Mouse (Mus musculus): Measurements from ENCODE around the gene Med31. TPM values are rescaled to one million over a fixed set of nuclear protein-coding genes. Genes with fewer than 3 reads are reported as not detected.

Gene Med31
- total and polyA plus RNA-seq, 3 experiments: 9.1 to 10.9 (median 9.6) TPM

GRCm38 (mm10) chr11:72196506-72196905 is 18.9 kb downstream of the Med31 start:
- Histone ChIP-seq H3K27me3 (ENCODE audit: control insufficient read depth, insufficient read depth, low read length) (no peaks in the 10 kb centered on the region), H3K27ac (peak overlapping the region; percentile 4; the same call in 1 of the 2 replicates), H3K4me3 (no peak overlapping the region), H3K9ac (ENCODE audit: low read depth, low read length) (no peak overlapping the region), H3K4me1 (ENCODE audit: control insufficient read depth, insufficient read depth, low read length) (peaks cover 3% of the 10 kb centered on the region; the same call in 1 of the 2 replicates), H3K79me2 (replicated peaks; ENCODE audit: control insufficient read depth, insufficient read depth, low read length) (no peaks in the 10 kb centered on the region), H3K36me3 (ENCODE audit: control insufficient read depth, insufficient read depth, low read length) (peaks cover 2% of the 10 kb centered on the region; the same call in 1 of the 2 replicates)
- intact Hi-C loops (cut with DNase I): no loop called here
- DNase-seq: no peak
- 49% methylated on average over 8 of the region's 8 CpGs for WGBS
- TF ChIP-seq EP300 (IDR thresholded peaks at IDR 0.05; ENCODE audit: insufficient read depth, low read depth, low read length) (no peak), POLR2A (IDR thresholded peaks at IDR 0.05; ENCODE audit: insufficient read depth, low read depth, low read length) (no peak), CTCF (IDR thresholded peaks at IDR 0.05) (no peak)

DNA sequence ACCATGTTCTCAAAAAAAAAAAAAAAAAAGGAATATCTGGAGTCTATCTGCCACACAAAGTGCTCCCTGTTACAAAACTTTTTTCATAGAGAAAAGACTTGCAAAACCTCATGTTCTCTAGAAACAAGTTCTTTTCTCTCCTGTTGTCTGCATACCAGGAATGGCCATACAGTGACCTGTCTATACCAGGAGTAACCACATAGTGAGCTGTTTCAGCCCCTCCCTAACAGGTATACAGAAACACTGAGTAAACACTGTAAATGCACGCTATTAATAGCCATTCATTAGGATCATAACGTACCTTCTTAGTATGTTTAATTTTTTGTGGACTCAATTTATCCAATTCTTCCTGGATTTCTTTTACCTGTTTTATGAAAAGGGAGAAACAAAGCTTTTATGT is 21.1 kb downstream of the Med31 start:
- intact Hi-C loops (cut with DNase I): no loop called here
- no peak overlapping the region for H3K9ac ChIP-seq (ENCODE audit: low read depth, low read length)
- peaks cover 3% of the 10 kb centered on the region; the same call in 1 of the 2 replicates for H3K4me1 ChIP-seq (ENCODE audit: control insufficient read depth, insufficient read depth, low read length)
- no peak for TF ChIP-seq EP300 (IDR thresholded peaks at IDR 0.05; ENCODE audit: insufficient read depth, low read depth, low read length)
- TF ChIP-seq CTCF (IDR thresholded peaks at IDR 0.05): no peak
- TF ChIP-seq POLR2A (IDR thresholded peaks at IDR 0.05; ENCODE audit: insufficient read depth, low read depth, low read length): no peak
- H3K27me3 ChIP-seq (ENCODE audit: control insufficient read depth, insufficient read depth, low read length): no peaks in the 10 kb centered on the region
- H3K27ac ChIP-seq: no peak overlapping the region
- peaks cover 4% of the 10 kb centered on the region for H3K36me3 ChIP-seq (ENCODE audit: control insufficient read depth, insufficient read depth, low read length)
- H3K4me3 ChIP-seq: no peak overlapping the region
- H3K79me2 ChIP-seq (replicated peaks; ENCODE audit: control insufficient read depth, insufficient read depth, low read length): no peaks in the 10 kb centered on the region
- WGBS: 90% methylated on average over 2 of the region's 2 CpGs
- no peak for DNase-seq

GRCm38 (mm10) chr11:72190857-72191256 is 24.5 kb downstream of the Med31 start:
- Histone ChIP-seq H3K27ac (no peak overlapping the region), H3K4me1 (ENCODE audit: control insufficient read depth, insufficient read depth, low read length) (peaks cover 1% of the 10 kb centered on the region; the same call in 1 of the 2 replicates), H3K79me2 (replicated peaks; ENCODE audit: control insufficient read depth, insufficient read depth, low read length) (no peaks in the 10 kb centered on the region), H3K36me3 (ENCODE audit: control insufficient read depth, insufficient read depth, low read length) (peaks cover 2% of the 10 kb centered on the region; the same call in 1 of the 2 replicates), H3K9ac (ENCODE audit: low read depth, low read length) (no peak overlapping the region), H3K4me3 (no peak overlapping the region), H3K27me3 (ENCODE audit: control insufficient read depth, insufficient read depth, low read length) (no peaks in the 10 kb centered on the region)
- no peak for TF ChIP-seq CTCF (IDR thresholded peaks at IDR 0.05)
- no peak for TF ChIP-seq POLR2A (IDR thresholded peaks at IDR 0.05; ENCODE audit: insufficient read depth, low read depth, low read length)
- no peak for TF ChIP-seq EP300 (IDR thresholded peaks at IDR 0.05; ENCODE audit: insufficient read depth, low read depth, low read length)
- WGBS: 94% methylated on average over 1 of the region's 1 CpGs
- no peak for DNase-seq
- intact Hi-C loops (cut with DNase I): no loop called here

- no peaks in the 10 kb centered on the region for H3K79me2 ChIP-seq (replicated peaks; ENCODE audit: control insufficient read depth, insufficient read depth, low read length)
- DNase-seq: no peak
- WGBS: 73% methylated on average over 4 of the region's 4 CpGs
- H3K4me3 ChIP-seq: no peak overlapping the region
- H3K36me3 ChIP-seq (ENCODE audit: control insufficient read depth, insufficient read depth, low read length): no peaks in the 10 kb centered on the region
- TF ChIP-seq CTCF (IDR thresholded peaks at IDR 0.05): no peak
- no peak for TF ChIP-seq POLR2A (IDR thresholded peaks at IDR 0.05; ENCODE audit: insufficient read depth, low read depth, low read length)
- no peaks in the 10 kb centered on the region for H3K27me3 ChIP-seq (ENCODE audit: control insufficient read depth, insufficient read depth, low read length)
- H3K4me1 ChIP-seq (ENCODE audit: control insufficient read depth, insufficient read depth, low read length): no peaks in the 10 kb centered on the region; the same call in none of the 2 replicates
- no peak overlapping the region for H3K9ac ChIP-seq (ENCODE audit: low read depth, low read length)
- H3K27ac ChIP-seq: no peak overlapping the region
- intact Hi-C loops (cut with DNase I): no loop called here
Measured at GRCm38 (mm10) chr11:72184252-72184651, 31.1 kb downstream of the Med31 start.

- WGBS: 94% methylated on average over 4 of the region's 4 CpGs
- Histone ChIP-seq H3K79me2 (replicated peaks; ENCODE audit: control insufficient read depth, insufficient read depth, low read length) (no peaks in the 10 kb centered on the region), H3K4me1 (ENCODE audit: control insufficient read depth, insufficient read depth, low read length) (no peaks in the 10 kb centered on the region; the same call in 1 of the 2 replicates), H3K27me3 (ENCODE audit: control insufficient read depth, insufficient read depth, low read length) (no peaks in the 10 kb centered on the region), H3K36me3 (ENCODE audit: control insufficient read depth, insufficient read depth, low read length) (no peaks in the 10 kb centered on the region; the same call in 1 of the 2 replicates), H3K9ac (ENCODE audit: low read depth, low read length) (no peak overlapping the region), H3K4me3 (no peak overlapping the region), H3K27ac (no peak overlapping the region)
- TF ChIP-seq CTCF (IDR thresholded peaks at IDR 0.05): no peak
- no peak for TF ChIP-seq POLR2A (IDR thresholded peaks at IDR 0.05; ENCODE audit: insufficient read depth, low read depth, low read length)
- TF ChIP-seq EP300 (IDR thresholded peaks at IDR 0.05; ENCODE audit: insufficient read depth, low read depth, low read length): no peak
- intact Hi-C loops (cut with DNase I): no loop called here
- no peak for DNase-seq
Measured at GRCm38 (mm10) chr11:72181136-72181535, 34.3 kb downstream of the Med31 start.

GRCm38 (mm10) chr11:72180556-72180955 is 34.8 kb downstream of the Med31 start:
- Histone ChIP-seq H3K27ac (no peak overlapping the region), H3K36me3 (ENCODE audit: control insufficient read depth, insufficient read depth, low read length) (no peaks in the 10 kb centered on the region; the same call in 1 of the 2 replicates), H3K4me3 (no peak overlapping the region), H3K9ac (ENCODE audit: low read depth, low read length) (no peak overlapping the region), H3K27me3 (ENCODE audit: control insufficient read depth, insufficient read depth, low read length) (no peaks in the 10 kb centered on the region), H3K79me2 (replicated peaks; ENCODE audit: control insufficient read depth, insufficient read depth, low read length) (no peaks in the 10 kb centered on the region), H3K4me1 (ENCODE audit: control insufficient read depth, insufficient read depth, low read length) (no peaks in the 10 kb centered on the region; the same call in 1 of the 2 replicates)
- WGBS: 94% methylated on average over 5 of the region's 5 CpGs
- intact Hi-C loops (cut with DNase I): no loop called here
- no peak for DNase-seq
- TF ChIP-seq EP300 (IDR thresholded peaks at IDR 0.05; ENCODE audit: insufficient read depth, low read depth, low read length) (no peak), POLR2A (IDR thresholded peaks at IDR 0.05; ENCODE audit: insufficient read depth, low read depth, low read length) (no peak), CTCF (IDR thresholded peaks at IDR 0.05) (no peak)

Measured in heart, adult 2 months (tissue).